Mouse (Mus musculus): Measurements from ENCODE around the gene Gm49393. TPM values are rescaled to one million over a fixed set of nuclear protein-coding genes. Genes with fewer than 3 reads are reported as not detected.

Gene Gm49393
- polyA plus RNA-seq, 1 experiment from 2014 or later: not detected

DNA sequence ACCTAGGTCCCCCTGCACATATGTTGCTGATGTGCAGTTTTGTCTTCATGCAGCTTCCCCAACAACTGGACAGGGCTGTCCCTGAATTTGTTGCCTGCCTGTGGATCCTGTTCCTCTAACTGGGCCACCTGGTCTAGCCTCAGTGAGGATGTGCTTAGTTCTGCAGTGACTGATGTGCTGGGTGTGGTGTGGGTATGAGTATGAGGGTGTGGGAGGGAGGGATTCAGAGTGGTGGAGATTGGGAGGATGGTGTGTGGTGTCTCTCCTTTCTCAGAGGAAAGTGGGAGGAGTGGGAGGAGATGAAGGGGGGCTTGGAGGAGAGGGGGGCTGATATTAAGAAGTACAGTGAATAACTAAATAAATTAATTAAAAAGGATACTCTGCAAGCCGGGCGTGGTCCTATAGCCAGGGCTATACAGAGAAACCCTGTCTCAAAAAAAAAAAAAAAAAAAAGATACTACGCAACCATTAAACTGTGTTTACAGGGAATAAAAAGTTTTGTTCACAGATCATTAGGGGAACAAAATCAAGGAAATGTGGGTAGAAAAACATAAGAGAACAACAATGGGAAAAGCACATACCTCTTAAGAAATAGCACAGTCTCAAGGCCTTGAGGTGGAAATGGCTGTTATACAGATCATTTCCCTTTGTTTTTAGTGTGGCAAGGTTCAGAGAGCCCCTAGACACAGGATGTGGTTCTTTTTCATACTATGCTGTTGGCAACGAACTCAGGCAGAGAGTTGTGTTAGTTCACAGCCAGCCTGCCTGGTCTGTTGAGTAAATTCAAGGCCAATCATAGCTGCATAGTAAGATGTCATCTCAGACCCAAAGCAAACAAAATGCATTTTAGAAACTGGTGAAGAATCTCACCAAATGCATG is 86.9 kb downstream of the Gm49393 start:
- ATAC-seq: no peak
- H3K9ac ChIP-seq: no peak overlapping the region
- WGBS: 91% methylated on average over 4 of the region's 4 CpGs
- H3K27ac ChIP-seq: no peak overlapping the region
- H3K4me1 ChIP-seq: no peaks in the 10 kb centered on the region
- H3K4me2 ChIP-seq: no peak overlapping the region
- H3K4me3 ChIP-seq: no peak overlapping the region
- H3K36me3 ChIP-seq (ENCODE audit: poor library complexity, severe bottlenecking): no peaks in the 10 kb centered on the region
- no peaks in the 10 kb centered on the region for H3K27me3 ChIP-seq
- no peaks in the 10 kb centered on the region for H3K9me3 ChIP-seq (replicated peaks)

DNA sequence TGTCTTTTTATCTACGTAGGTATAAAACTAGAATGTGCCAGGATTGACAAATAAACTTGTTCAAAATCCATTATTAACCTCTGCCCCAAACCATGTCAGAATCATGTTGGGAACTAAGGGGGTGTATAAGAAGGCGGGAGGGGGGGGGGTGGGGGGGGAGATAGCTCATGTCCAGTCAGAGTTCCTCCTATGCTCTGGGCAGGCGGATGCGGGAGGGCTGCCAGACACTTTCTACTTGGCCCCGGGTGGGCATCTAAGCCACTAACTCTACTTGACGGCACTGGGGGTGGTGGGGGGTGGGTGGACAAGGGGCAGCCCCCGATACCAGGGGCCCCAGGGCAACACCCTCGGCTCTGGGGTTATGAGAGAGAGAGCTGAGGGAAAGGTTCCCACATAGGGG is 92.2 kb downstream of the Gm49393 start:
- WGBS: 84% methylated on average over 8 of the region's 8 CpGs
- Histone ChIP-seq H3K4me3 (no peak overlapping the region), H3K27ac (no peak overlapping the region), H3K4me1 (no peaks in the 10 kb centered on the region), H3K36me3 (ENCODE audit: poor library complexity, severe bottlenecking) (no peaks in the 10 kb centered on the region), H3K4me2 (no peak overlapping the region), H3K27me3 (no peaks in the 10 kb centered on the region), H3K9me3 (replicated peaks) (no peaks in the 10 kb centered on the region), H3K9ac (no peak overlapping the region)
- ATAC-seq: no peak

DNA sequence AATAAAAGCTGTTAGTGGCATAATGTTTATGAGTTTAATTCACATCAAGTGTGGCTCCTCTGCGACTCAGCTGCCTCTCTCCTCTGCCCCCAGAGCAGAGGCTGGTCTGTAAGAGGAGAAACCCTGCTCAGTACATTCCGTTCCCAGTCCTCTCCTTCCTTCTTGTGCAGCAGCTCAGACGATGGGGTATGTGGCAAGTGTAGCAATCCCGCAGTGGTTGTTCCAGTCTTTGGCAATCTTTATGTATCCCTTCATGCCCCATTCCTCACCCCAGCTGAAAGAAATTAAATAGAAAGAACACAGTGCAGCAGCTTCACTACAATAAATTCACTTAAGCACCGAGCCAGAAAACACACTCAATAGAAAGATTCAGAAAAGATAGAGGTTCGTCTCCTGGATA is 92.7 kb downstream of the Gm49393 start:
- H3K27ac ChIP-seq: no peak overlapping the region
- no peaks in the 10 kb centered on the region for H3K4me1 ChIP-seq
- H3K4me2 ChIP-seq: no peak overlapping the region
- H3K27me3 ChIP-seq: no peaks in the 10 kb centered on the region
- H3K4me3 ChIP-seq: no peak overlapping the region
- no peaks in the 10 kb centered on the region for H3K36me3 ChIP-seq (ENCODE audit: poor library complexity, severe bottlenecking)
- ATAC-seq: no peak
- H3K9ac ChIP-seq: no peak overlapping the region
- H3K9me3 ChIP-seq (replicated peaks): no peaks in the 10 kb centered on the region
- WGBS: 86% methylated on average over 6 of the region's 6 CpGs

DNA sequence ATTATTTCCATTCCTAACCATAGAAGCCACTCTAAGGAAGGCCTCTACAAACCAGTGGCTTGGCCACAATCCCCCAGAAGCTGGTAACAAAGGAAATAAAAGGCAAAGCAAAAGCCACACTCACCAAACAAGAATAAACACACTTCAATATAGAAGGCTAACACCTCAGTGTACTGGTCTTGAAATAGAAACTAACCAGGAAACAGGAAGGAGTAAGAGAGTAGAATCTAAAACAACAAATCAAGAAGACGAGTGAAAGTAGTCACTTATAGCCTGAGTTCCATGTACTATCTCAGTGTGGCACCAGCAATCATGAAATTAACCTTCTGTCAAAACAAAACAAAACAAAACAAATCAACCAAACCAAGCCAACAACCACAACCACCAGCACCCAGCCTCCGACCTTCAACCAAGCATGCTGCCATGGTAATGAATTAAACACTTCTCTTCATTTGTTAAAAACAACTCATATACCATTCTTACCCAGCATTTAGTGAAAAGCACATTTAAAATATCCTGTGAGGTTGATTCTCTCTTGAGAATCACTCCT is 96.0 kb downstream of the Gm49393 start:
- no peak overlapping the region for H3K9ac ChIP-seq
- 76% methylated on average over 2 of the region's 2 CpGs for WGBS
- H3K4me3 ChIP-seq: no peak overlapping the region
- H3K27me3 ChIP-seq: no peaks in the 10 kb centered on the region
- H3K36me3 ChIP-seq (ENCODE audit: poor library complexity, severe bottlenecking): no peaks in the 10 kb centered on the region
- no peak overlapping the region for H3K27ac ChIP-seq
- ATAC-seq: no peak
- no peak overlapping the region for H3K4me2 ChIP-seq
- H3K9me3 ChIP-seq (replicated peaks): no peaks in the 10 kb centered on the region
- H3K4me1 ChIP-seq: no peaks in the 10 kb centered on the region

DNA sequence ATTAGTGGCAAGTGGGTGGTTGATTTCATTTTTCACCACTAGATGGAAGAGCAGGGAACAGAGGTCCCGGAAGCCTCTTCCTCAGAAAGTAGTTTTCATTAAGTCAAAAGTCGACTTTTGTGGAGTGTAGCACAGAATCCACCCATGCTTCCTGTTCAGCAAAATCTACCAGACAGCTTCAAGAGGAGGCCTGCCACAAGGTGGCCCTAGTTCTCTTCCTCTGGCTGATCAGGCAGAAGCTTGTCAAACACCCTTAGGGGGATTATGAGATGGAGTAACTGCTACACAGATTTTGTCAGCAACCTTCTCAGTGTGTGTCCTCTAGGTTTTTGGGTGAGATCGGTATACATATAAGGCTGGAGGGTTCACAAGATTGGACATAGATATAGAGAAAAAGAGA is 109.3 kb downstream of the Gm49393 start:
- no peak overlapping the region for H3K27ac ChIP-seq
- H3K4me2 ChIP-seq: no peak overlapping the region
- no peak overlapping the region for H3K9ac ChIP-seq
- no peaks in the 10 kb centered on the region for H3K9me3 ChIP-seq (replicated peaks)
- WGBS: 74% methylated on average over 3 of the region's 3 CpGs
- no peak overlapping the region for H3K4me3 ChIP-seq
- H3K27me3 ChIP-seq: no peaks in the 10 kb centered on the region
- H3K4me1 ChIP-seq: no peaks in the 10 kb centered on the region
- no peaks in the 10 kb centered on the region for H3K36me3 ChIP-seq (ENCODE audit: poor library complexity, severe bottlenecking)
- no peak for ATAC-seq

DNA sequence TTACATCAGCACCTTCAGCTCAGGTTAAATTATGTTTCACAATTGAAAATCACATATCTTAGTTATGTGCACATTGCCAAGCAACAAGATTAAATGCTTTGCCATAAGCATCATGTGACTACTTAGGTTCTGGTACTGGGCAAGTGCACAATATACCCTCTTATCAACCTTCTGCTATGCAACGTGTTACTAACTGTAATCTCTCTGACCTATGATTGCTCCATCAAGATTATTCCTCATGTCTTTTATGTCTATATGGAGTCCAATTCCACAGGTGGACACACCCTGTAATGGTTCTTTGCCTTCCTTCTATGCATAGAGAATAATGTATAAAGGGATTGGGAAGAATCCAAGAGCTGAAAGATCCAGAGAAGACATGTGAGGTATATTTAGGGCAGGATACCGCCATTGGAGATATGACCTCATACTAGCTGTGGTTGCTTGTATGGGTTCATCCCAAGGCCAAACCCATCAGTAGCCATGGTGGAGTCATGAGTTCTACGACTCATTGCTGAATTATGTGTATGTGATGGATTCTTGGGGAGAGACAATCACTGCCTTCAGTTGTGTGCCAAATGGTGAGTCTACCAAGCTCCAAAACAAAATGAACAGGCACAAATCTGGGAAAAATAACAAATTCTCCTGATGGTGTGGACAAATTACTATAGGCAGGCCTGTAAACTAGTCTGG is 114.8 kb downstream of the Gm49393 start:
- ATAC-seq: no peak
- Histone ChIP-seq H3K27me3 (no peaks in the 10 kb centered on the region), H3K4me2 (no peak overlapping the region), H3K9ac (no peak overlapping the region), H3K4me1 (no peaks in the 10 kb centered on the region), H3K36me3 (ENCODE audit: poor library complexity, severe bottlenecking) (no peaks in the 10 kb centered on the region), H3K27ac (no peak overlapping the region), H3K9me3 (replicated peaks) (no peaks in the 10 kb centered on the region), H3K4me3 (no peak overlapping the region)
- 72% methylated on average over 3 of the region's 3 CpGs for WGBS

DNA sequence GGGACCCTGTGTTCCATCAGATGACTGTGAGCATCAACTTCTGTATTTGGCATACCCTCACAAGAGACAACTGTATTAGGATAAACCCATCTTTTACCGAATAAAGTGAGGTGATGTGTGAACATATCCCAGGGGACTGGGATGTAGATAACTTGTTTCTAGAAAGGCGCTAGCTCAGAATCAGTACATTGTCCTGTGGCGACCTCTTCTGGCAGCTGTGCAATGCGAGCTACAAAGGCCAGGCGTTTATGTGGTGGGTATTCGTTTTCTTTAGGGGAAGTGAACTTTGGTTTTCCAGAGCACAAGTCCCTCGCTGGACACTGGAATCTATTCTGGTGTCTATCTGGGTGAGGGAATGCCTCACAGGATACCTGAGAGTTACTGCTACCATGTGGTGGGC is 115.9 kb downstream of the Gm49393 start:
- H3K36me3 ChIP-seq (ENCODE audit: poor library complexity, severe bottlenecking): no peaks in the 10 kb centered on the region
- 12% methylated on average over 7 of the region's 7 CpGs for WGBS
- H3K9ac ChIP-seq: no peak overlapping the region
- ATAC-seq: no peak
- H3K27me3 ChIP-seq: no peaks in the 10 kb centered on the region
- no peak overlapping the region for H3K4me3 ChIP-seq
- no peaks in the 10 kb centered on the region for H3K4me1 ChIP-seq
- H3K9me3 ChIP-seq (replicated peaks): no peaks in the 10 kb centered on the region
- no peak overlapping the region for H3K4me2 ChIP-seq
- H3K27ac ChIP-seq: no peak overlapping the region

DNA sequence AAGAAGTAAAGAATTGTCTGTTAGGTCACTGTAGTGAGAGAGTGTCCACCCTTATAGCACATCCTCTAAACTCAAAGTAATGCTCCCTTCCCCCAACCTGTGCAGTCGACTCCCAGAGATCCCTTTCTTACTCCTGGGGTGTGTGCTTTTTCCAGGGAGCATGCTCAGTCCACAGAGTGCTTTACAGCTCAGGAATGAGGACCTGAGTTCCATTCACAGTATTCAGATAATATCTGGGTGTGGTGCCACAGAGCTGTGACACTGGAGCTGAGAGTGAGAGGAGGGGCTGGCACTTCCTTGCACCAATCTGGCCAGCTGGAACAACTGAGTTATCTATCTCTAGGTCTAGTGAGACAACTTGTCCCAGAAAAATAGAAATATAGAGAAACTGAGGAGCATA is 121.7 kb downstream of the Gm49393 start:
- no peak overlapping the region for H3K4me3 ChIP-seq
- ATAC-seq: no peak
- H3K9me3 ChIP-seq (replicated peaks): no peaks in the 10 kb centered on the region
- H3K4me2 ChIP-seq: no peak overlapping the region
- no peaks in the 10 kb centered on the region for H3K27me3 ChIP-seq
- WGBS: 69% methylated on average over 1 of the region's 1 CpGs
- no peaks in the 10 kb centered on the region for H3K36me3 ChIP-seq (ENCODE audit: poor library complexity, severe bottlenecking)
- no peak overlapping the region for H3K27ac ChIP-seq
- no peak overlapping the region for H3K9ac ChIP-seq
- H3K4me1 ChIP-seq: no peaks in the 10 kb centered on the region

DNA sequence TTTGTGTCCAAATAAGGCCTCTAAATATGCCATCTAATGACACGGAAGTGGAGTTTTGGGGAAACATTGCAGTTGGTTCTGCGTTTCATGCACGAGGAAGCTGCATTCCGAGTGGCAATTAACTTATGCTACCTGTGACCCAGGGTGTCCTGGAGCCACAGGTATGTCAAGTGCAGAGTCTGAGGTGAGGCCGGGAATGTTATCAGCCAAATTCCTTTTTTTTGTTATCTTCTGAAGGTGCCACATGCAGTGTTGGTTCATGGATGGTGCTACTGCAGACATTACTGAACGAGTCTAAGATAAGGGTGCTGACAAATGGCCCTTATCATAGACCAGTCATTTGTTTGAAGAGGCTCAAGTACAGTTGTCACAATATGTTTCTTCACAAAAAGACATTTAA is 122.6 kb downstream of the Gm49393 start:
- no peak for ATAC-seq
- no peaks in the 10 kb centered on the region for H3K27me3 ChIP-seq
- no peak overlapping the region for H3K4me3 ChIP-seq
- no peaks in the 10 kb centered on the region for H3K4me1 ChIP-seq
- no peak overlapping the region for H3K9ac ChIP-seq
- H3K9me3 ChIP-seq (replicated peaks): no peaks in the 10 kb centered on the region
- WGBS: 90% methylated on average over 6 of the region's 6 CpGs
- no peak overlapping the region for H3K4me2 ChIP-seq
- H3K36me3 ChIP-seq (ENCODE audit: poor library complexity, severe bottlenecking): no peaks in the 10 kb centered on the region
- no peak overlapping the region for H3K27ac ChIP-seq

DNA sequence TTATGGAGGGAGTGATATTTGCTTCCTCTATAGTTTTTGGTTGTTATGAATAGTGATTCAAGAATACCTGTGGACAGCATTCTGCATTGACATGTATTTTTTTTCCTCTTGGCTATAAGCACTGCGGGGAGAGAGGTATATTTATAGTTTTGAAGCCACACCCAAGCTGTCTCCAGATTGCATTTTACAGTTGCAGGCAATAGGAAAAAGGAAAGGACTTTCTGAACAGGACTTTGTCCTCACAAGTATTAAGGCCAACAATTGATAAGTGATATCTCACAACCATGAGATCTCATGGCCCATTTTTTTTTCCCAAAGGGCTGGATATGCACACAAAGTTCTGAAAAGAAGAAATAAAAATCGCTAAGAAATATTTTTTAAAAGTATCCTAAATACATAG is 125.7 kb downstream of the Gm49393 start:
- 87% methylated on average over 2 of the region's 2 CpGs for WGBS
- Histone ChIP-seq H3K36me3 (ENCODE audit: poor library complexity, severe bottlenecking) (no peaks in the 10 kb centered on the region), H3K9me3 (replicated peaks) (no peaks in the 10 kb centered on the region), H3K4me2 (no peak overlapping the region), H3K4me1 (no peaks in the 10 kb centered on the region), H3K27ac (no peak overlapping the region), H3K4me3 (no peak overlapping the region), H3K27me3 (no peaks in the 10 kb centered on the region), H3K9ac (no peak overlapping the region)
- no peak for ATAC-seq
